Mouse (Mus musculus) bone marrow, adult 2 months (tissue): Measurements from ENCODE around the gene Olfr668.
"Not testable (repeated sequence)": the region's sequence is repeated elsewhere in the genome, so short reads cannot be mapped to it uniquely, and the experiment has no call there.

Experiments used
- CTCF ChIP-seq: fragments of 200-500 bp; IDR thresholded peaks from 2 replicates; pipeline ENCODE4 v1.5.1; 2011; ENCODE audit warnings: low read length, control low read depth; ENCODE audit not compliant: control insufficient read depth, insufficient read depth
- POLR2A ChIP-seq: fragments of 200-500 bp; IDR thresholded peaks from 2 replicates; pipeline ENCODE4 v1.6.1; 2011; ENCODE audit warnings: low read depth, mild to moderate bottlenecking, control low read depth, low read length, borderline replicate concordance; ENCODE audit not compliant: control insufficient read depth

- not testable (repeated sequence) for TF ChIP-seq CTCF, POLR2A
Measured at GRCm38 (mm10) chr7:104950234-104950633, 22.4 kb upstream of the Olfr668 start.
